Mouse (Mus musculus) CD8-positive naive resting alpha-beta T cell, adult 2 months (primary cell): Measurements from ENCODE around the gene Plekha4.
A peak's percentile ranks its signal among the peaks of the same experiment; 100 is the strongest.
"Not testable (repeated sequence)": the region's sequence is repeated elsewhere in the genome, so short reads cannot be mapped to it uniquely, and the experiment has no call there.

Source experiments
- DNase-seq, 2 experiments: peaks; one replicate each; pipeline ENCODE4 v3.0.0; 2022; ENCODE audit warnings: low read depth in 2 of 2, low spot score in 2 of 2

Plekha4 gene

DNA sequence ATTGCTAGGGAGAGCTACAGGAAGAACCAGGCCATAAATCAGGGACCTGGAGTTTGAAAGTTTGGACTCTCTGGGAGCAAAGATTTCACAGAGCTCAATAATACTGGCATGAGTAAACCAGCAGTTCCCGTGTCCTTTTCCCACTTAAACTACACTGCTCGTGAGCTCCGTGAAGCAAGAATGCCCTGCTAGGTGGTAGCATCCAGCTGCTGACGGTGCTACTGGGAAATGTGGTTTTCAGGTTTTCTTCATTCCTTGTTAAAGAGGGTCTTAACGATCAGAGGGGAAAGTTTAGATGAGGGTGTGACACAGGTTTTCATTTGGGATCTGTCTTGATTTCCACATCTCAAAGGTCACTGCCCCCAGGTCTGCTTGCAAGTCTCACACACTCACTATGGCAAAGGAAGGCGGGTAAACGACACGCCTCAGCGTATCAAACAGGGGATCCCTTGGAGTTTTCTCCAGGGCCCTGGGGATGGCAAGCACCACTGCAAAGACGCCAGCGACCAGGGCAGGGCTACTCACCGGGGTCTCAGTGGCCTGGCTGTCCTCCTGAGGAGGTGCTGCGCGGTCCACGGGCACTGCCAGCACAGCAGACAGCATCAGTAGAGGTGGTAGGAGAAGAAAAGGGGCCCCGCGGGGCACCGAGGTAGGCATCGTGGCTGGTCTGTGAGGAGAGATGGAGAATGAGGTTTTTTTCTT, 16.8 kb upstream of the Plekha4 start:
- no peak for DNase-seq

DNA sequence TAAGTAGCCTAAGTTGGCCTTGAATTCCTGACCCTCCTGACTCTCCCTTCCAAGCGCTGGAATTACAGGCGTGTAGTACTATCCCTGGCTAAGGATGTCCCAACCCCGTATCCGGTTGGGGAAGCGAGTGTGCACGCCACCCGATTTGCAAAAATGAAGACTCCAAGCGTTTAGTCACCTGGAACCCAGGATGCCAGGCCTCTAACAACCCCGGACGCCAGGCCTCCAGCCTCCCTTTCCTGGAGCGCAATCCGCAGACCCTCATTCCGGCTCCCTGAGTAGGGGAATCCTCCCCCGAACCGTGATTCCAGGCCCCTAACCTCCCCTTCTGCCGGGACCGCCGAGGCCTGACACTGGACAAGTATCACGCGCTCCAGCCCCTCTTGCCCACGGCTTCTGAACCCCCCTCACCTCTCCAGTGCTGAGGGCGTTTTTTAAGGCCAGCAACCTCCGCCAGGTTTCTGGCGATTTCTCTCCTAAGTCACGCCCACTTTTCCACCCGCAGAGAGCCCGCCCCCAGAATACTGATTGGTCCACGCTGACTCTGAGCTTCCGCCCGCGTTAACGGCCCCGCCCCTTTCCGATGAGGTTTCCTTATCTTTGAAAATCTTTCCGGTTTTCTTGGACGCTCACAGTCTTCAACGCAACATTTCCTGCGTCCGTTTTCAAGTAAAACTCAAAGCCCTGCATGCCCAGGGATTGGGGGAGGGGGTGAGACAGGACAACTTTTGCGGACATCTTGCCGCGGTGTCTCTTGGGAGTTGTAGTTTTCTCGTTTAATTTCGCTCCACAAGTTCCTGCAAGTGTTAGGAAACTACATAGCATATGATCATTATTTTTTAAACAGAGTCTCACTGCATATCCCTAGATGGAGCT, 16.0 kb upstream of the Plekha4 start, which contains the start of gene Nucb1:
Nucb1 (minus strand) TSS at position 495 of the 876 bp plus-strand sequence.
- peak; percentile 82 to 91 for DNase-seq

DNA sequence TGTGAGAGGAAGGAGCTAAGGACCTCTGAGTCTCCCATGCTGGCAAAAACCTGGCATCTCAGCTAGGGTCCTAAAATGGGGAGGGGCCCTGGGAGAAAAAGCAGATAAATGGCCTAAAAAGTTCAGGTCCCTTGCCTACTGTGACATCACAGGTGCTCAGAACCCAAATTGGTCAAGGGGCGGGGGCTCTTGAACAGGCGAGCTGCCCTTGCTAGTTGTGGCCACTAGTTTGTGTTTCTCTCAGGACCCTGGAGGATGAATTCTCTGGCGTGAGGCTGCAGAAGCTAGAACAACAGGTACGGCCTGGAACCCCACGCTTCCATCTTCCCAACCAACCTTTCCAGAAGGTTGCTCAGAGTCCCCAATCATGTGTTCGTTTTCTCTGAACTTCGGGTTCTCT, 11.7 kb upstream of the Plekha4 start:
- DNase-seq: no peak

DNA sequence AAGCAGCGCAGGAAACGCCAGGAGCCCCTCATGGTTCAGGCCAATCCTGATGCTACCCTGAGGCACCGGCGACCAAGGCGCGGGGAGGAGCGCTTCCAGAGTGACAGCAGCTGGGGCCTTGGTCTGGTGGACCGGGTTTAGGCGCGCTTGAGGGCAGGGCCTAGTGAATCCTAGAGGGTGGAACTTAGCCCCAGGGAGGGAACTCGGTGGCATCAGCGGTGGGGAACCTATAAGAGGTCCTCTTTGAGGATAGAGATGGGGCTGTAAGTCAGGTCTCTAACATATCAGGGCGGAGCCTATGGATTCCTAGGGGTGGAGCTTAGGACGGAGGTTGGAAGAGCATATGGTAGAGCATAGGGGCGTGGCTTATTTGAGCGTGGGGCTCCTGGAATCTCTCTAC, 10.7 kb upstream of the Plekha4 start:
- no peak for DNase-seq

DNA sequence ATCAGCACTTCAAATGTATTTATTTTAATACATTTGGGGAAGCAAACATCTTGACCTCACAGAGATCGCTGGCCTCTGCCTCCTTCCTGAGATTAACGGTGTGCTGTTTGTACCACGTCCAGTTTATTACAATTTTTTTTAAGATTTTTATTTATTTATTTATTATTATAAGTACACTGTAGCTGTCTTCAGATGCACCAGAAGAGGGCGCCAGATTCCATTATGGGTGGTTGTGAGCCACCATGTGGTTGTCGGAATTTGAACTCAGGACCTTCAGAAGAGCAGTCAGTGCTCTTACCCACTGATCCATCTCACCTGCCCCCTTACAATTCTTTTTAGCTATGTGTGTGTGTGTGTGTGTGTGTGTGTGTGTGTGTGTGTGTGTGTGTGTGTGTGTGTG, 9.3 kb upstream of the Plekha4 start:
- not testable (repeated sequence) for DNase-seq

DNA sequence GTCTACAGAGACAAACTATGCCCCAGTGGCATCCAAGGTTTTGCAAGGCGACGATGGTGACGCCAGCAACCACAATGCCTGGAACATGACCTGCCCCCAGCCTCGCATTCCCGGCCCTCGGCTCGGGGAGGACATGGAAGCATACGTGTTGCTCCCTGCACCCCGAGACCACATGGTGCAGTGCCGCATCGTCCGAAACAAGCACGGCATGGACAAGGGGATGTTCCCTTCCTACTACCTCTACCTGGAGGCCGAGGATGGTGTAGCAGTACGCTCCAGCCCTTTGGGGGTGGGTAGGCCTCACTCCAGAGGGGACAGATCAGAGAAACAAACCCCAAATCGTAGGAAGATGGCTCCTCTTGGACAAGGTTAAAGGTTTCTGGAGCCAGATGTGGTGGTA, 7.5 kb upstream of the Plekha4 start:
- DNase-seq: no peak

DNA sequence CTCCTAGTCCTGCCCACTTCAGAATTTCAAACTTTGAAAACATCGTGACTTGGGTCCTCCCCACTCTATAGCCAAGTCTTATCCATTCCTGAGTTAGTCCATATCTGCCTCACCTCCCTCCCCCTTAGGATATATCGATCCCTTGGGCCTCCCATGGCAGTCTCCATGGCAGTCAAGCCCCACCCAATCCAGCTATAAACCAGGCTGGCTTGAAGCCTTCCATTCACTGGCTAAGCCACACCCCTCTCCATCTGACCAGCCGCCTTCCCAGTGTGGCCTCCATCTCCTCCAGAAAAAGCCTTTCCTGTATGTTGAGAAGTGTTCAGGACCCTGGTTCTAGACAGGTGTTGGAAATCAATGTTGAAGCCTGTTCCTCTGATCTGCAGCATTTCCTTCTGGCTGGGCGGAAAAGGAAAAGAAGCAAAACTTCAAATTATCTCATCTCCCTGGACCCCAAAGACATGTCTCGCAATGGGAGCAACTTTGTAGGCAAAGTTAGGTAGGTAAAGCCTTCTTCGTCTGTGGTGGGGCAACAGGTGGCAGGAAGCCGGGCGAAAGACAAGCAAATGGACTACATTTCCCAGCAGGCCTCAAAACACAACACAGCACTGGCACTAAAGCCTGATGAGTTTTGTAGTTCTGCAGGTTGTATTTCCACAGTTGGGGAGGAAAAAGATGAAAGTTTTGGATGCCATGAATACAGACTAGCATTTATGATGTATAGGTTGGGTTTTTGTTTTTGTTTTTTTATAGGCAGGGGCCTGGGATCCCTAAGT, 6.6 kb upstream of the Plekha4 start:
- peak in 1 of 2 experiments; percentile 31 for DNase-seq

DNA sequence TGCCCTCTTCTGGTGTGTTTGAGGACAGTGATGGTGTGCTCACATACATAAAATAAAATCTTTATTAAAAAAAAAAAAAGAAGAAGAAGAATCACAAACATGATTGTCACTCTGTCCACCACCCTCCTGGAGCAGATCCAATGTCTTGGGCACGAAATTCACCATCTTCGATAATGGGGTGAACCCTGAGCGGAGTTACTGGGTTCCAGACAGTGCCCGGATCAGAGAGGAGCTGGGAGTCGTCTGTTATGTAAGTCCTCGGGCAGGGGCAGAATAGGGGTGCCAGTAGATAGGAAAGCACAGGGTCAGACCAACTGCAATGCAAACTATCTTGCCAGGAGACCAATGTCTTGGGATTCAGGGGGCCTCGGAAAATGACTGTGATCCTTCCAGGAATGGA, 5.5 kb upstream of the Plekha4 start:
- no peak for DNase-seq

DNA sequence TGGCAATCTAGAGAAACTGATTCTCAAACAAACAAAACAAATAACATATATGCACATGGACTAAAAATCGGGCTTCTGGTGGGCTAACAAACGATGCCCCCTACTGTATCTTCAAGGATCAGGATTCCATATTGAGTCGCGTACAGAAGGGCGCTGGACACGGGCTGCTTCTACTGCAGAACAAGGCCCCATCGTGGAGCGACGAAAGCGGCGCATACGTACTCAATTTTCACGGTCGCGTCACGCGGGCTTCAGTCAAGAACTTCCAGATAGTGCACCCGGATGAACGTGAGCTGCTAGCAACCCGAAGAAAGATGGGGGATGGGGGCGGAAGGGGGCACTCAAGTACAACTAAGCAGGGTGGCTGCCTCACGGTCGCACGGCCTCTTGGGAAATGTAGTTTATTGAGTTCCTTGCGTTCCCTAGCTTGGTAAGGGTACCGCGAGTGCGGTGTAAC, 4.4 kb upstream of the Plekha4 start:
- peak; percentile 87 to 92 for DNase-seq

DNA sequence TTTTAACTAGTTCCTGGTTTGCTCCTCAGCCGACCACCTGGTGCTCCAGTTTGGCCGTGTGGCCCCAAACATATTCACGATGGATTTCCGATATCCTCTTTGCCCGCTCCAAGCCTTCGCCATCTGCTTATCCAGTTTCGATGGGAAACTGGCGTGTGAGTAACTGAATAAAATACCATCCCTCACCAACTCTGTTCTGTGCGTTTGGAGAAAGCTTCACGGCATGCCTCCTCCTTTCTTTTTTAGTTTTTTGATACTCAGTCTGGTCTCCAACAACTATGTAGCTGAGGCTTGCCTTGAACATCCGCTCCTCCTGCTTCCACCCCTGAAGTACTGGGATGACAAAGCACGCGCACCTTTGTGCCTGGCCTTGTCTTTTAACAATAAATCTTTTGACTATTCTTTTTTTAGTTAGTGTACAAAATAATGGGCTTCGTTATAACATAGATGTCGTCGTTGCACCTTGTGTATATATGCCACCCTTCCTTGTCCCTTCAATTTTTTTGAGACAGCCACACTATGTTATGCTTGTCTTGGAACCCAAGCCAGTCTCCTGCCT, 3.9 kb upstream of the Plekha4 start:
- DNase-seq: no peak

DNA sequence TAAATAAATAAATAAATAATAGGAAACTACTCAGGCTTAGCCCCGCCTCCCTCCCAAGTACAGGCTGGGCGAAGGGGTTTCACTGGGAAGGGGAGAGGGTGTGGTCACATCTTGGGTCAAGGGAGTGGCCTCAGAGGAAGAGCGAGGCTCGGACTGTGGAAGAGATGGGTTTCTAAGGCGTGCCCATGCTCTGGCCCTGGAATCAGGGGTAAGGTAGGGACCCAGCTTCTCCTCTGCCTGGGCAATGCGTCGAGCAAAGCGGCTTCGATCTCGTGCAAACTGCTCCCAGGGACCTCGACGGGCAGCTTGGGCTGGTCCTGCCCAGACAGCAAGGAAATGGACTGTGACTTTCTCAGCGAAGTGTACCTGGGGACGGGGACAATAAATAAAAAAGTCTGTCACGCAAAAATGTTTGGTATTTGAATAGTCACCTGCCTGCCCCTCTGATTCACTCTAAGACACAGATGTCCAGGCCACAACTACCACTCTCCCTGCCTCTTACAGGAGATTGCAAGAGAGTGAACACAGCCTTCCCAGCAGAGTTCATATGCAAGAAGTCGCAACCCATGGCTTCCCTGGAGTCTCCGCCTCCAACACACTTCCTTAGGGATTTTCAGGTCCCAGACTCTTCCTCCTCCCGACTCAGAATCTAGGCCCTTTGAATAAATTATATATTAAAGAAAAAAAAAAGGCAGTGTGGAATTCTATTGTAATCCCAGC, 3.0 kb upstream of the Plekha4 start:
- no peak for DNase-seq

DNA sequence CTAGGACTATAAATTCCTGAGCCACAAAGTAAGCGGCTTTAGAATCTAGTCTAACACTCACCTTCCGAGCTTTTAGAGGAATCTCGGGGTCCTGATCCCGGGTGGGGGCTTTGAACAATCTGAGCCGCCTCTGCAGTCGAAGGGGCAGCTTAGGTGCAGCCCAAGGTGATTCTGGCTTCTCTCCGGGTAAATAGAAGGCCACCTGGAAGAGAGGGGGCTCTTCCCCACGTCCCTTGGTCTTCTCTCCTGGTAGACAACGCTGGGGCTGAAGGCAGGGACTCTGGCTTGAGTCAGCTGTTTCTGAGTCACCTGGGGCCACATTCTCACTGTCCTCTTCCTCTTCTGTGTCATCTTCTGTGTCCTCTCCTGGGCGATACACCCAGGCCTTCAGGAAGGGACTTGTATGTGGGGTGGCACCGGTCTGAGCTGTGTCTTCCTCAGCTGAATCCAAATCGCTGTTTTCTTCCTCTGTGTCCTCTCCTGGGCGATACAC, 2.4 kb upstream of the Plekha4 start:
- DNase-seq: no peak

DNA sequence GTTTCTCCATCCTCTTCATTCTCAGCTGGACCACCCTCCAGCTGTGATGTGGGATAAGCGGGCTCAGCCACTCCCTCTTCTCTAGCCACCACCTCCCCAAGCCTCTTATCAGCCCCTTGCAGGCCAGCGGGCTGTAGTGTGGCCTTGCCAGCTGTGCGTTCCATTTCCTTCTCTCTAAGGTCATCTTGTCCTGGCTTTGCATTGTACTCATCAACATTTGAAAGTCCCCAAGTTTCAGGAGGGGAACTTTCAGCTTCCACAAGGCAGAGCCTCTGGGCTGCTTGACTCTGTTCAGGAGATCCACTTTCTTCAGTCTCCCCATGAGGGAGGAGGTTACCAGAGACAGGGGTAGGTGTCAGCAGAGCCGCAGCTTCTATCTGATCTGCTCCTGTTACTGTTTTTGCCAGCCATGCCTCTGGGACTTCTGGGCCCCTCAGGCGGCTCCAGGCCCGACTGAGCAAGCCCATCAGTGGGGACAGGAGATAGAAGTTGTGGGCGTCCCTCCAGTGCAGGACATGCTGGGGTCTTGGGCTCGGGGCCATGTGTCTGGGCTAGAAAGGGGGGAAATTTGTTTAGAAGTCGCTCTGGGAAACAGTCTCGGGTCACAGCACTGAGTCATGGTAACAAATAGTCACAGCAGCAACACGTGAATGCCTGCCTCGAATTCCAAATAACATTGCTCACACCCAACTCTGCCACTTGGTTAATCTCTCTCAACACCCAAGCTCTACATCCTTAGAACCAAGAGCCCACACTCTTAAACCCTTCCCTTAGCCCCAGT, 1.1 kb upstream of the Plekha4 start:
- DNase-seq: no peak

DNA sequence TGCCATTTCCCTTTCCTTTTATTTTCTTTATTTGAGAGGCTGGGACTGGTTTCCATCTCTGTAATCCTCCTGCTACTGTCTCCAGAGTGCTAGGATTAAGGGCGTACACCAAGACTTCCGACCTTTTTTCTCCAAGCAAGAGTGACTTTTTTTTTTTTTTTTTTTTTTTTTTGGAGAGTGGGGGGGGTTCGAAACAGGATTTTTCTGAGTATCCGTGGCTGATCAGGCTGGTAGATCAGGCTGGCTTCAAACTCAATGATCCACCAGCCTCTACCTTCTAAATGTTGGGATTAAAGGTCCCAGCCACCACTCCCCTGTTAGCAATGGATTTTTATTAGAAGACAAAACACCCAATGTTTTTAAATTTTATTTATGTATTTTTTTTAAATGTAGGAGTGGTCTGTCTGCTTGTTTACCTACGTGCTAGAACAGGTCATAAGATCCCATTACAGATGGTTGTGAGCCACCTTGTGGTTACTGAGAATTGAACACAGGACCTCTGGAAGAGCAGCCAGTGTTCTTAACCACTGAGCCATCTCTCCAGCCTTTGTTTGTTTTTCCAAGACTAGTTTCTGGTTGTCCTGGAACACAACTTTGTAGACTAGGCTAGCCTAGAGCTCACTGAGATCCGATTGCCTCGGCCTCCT, 467 bp downstream of the Plekha4 start:
- DNase-seq: peak in 1 of 2 experiments; percentile 31

DNA sequence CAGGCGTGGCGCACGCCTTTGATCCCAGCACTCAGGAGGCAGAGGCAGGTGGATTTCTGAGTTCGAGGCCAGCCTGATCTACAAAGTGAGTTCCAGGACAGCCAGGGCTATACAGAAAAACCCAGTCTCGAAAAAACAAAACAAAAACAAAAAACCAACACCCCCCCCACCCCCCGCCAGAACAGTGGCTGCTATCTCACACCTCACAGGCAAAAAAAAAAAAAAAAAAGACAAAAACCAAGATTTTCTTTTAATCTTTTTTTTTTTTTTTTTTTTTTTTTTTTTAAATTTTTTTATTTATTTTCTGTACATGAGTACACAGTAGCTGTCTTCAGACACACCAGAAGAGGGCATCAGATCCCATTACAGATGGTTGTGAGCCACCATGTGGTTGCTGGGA, 1.0 kb downstream of the Plekha4 start:
- not testable (repeated sequence) for DNase-seq

DNA sequence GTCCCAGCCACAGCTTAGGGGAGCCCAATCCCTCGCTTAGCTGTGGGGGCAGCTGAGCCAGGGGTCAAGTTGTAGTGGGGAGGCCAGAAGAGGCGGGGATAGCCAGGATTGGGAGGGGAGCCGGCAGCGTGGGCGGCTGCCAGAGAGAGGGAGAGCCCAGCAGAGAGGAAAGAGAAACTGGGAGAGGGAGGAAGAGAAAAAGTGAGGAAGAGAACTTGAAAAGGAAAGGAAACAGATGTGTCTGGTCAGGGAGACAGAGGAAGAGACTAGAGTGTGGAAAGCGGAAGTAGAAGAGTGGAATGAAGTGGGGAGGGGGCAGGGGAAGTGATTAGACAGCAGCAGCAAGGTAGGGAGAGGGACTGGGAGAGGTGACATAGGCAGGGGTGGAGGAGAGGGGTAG, 3.3 kb downstream of the Plekha4 start:
- DNase-seq: no peak

DNA sequence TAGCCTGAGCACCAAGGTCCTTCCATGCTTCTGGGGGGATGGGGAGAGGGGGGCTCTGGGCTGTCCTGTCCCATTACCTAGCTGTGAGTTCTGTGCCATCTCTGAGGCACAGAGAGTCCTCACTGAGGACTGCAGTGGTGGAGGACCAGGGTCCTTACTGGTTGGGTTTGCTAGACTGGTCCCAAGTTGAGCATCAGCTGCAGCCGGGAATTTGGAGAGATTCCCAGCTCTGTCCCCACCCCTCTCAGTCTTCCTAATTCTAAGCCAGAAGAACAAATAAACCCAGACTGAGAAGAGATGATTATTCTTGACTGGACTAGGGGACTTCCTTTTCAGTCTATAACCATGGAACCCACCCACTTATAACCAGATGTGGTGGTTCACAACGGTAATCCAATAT, 4.5 kb downstream of the Plekha4 start:
- DNase-seq: no peak

DNA sequence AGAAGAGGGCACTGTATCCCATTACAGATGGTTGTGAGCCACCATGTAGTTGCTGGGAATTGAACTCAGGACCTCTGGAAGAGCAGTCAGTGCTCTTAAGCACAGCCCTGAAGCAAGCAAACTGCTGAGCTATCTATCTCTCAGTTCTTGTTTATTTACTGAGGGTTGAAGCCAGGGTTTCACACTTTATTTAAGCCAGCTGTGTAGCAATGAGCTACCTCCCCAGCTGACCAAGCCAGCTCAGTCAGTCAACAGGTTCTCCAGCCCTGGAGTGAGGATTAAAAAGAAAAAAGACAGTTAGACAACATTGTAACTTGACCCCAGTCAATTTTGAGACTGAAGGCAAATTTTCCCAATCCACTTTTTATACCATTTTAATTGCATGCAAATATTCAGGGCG, 9.5 kb downstream of the Plekha4 start:
- DNase-seq: no peak

DNA sequence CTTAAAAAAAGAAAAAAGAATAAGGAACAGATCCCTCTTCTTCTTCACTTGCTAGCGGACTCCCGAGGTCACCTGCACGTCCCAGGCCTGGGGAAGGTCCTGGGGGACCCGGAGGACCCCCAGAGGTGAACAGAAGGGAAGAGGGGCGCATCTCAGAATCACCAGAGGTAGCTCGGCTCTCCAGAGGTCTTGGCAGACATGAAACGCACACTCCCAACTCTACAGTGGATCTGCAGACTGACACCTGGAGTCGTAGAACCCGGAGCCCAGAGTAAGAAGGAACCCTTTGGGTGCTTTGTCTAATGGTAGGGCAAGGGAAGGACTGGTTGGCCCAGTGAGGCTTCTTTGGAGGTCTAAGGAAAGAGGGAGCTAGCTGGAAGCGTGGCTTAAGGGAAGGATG, 11.5 kb downstream of the Plekha4 start:
- DNase-seq: no peak
